Mouse (Mus musculus) cerebellum, adult 2 months (tissue): ENCODE results near the gene Ovol3. TPM values are rescaled to one million over a fixed set of nuclear protein-coding genes. Genes with fewer than 3 reads are reported as not detected.

Experiments used
- DNase-seq, 2 experiments: peaks; one replicate each; pipeline ENCODE4 v3.0.0; 2021
- H3K27ac ChIP-seq: fragments of 200-500 bp; 2 replicates; pipeline ENCODE4 v1.5.1; 2012; ENCODE audit warnings: low read length, control low read depth, inconsistent platforms; ENCODE audit not compliant: insufficient read depth
- H3K27me3 ChIP-seq: fragments of 200-500 bp; 2 replicates; pipeline ENCODE4 v1.6.1; 2012; ENCODE audit warnings: inconsistent platforms, mild to moderate bottlenecking, low read length, moderate library complexity; ENCODE audit not compliant: control insufficient read depth, insufficient read depth
- H3K4me1 ChIP-seq: fragments of 200-500 bp; 2 replicates; pipeline ENCODE4 v1.6.1; 2011; ENCODE audit warnings: low read length; ENCODE audit not compliant: control insufficient read depth, insufficient read depth
- H3K4me3 ChIP-seq: fragments of 200-500 bp; replicated peaks from 2 replicates; pipeline ENCODE3; 2011; ENCODE audit warnings: mild to moderate bottlenecking, low read depth, low read length, control low read depth; ENCODE audit not compliant: insufficient read depth
- CTCF ChIP-seq: fragments of 200-500 bp; IDR thresholded peaks from 2 replicates; pipeline ENCODE4 v1.5.1; 2011; ENCODE audit warnings: low read depth, mild to moderate bottlenecking, control low read depth, low read length, moderate library complexity, borderline replicate concordance; ENCODE audit not compliant: insufficient read depth
- POLR2A ChIP-seq: fragments of 200-500 bp; IDR thresholded peaks from 2 replicates; pipeline ENCODE4 v1.6.1; 2011; ENCODE audit warnings: low read length, control low read depth, borderline replicate concordance; ENCODE audit not compliant: insufficient read depth
- WGBS: fragments of 180-500 bp; shearing (Covaris S2); methylation state at CpG from one replicate; pipeline ENCODE4 v1.1.7; 2018; 5-methylcytosine and 5-hydroxymethylcytosine counted together
- polyA plus RNA-seq: library from polyadenylated mRNA; depleted of rRNA; stranded (reverse); fragments of >200 nt; gene quantifications from 2 replicates; pipeline ENCODE4 v1.2.3, GENCODE M21; 2012; rRNA removed

Ovol3 gene
- polyA plus RNA-seq, 1 experiment, result not detected

DNA sequence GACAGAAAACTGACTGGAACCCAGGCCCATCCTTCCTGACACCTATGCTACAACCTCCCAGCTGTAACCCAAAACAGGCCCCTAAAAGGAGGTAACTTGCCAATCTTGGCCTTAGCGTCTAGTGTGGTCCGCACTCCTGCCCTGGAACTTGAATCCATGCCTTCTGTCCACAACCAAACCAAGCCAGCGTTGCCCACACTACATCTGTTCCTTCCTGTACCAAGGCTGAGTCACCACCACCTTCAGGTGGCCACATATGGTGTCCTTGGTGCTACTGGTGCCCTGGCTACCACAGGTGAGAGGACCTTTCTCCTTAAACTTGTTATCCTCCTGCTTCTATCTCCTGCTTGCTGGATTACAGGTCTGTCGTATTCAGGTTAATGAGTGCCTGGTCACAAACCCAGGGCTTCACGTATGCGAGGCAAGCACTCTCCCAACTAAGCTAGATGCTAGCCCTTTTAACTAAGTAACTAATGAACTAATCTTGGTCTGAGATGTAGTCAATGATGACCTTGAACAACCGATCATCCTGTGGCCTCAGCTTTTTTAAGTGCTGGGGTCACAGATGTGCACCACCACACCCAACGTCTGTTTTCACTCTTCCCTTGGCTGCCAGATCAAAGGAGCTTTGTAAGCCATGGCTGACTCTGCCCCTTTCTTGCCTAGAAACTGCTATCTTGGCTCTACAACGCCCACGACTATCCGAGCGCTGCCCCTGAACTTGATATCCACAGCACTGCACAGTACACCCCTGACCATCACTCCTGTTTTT, 47.0 kb downstream of the Ovol3 start:
- peak in 1 of 2 experiments; percentile 74 for DNase-seq
- no peak for TF ChIP-seq POLR2A
- no peak for TF ChIP-seq CTCF
- 59% methylated on average over 12 of the region's 12 CpGs for WGBS
- no peak overlapping the region for H3K4me3 ChIP-seq
- peak overlapping the region; percentile 42 for H3K27ac ChIP-seq
- H3K4me1 ChIP-seq, result peaks cover 31% of the 10 kb centered on the region
- no peaks in the 10 kb centered on the region for H3K27me3 ChIP-seq

GRCm38 (mm10) chr7:30184641-30185348, 50.7 kb downstream of the Ovol3 start:
- Histone ChIP-seq H3K4me1 (peaks cover 30% of the 10 kb centered on the region), H3K27ac (peak overlapping the region; percentile 24; the same call in 1 of the 2 replicates), H3K27me3 (no peaks in the 10 kb centered on the region), H3K4me3 (no peak overlapping the region)
- no peak for DNase-seq
- 72% methylated on average over 13 of the region's 13 CpGs for WGBS
- TF ChIP-seq POLR2A, result no peak
- no peak for TF ChIP-seq CTCF

- 8% methylated on average over 11 of the region's 11 CpGs for WGBS
- peak; percentile 68 to 78 for DNase-seq
- Histone ChIP-seq H3K27me3 (no peaks in the 10 kb centered on the region), H3K27ac (peak within 1 kb of the TSS; percentile 24; the same call in 1 of the 2 replicates), H3K4me3 (peak within 1 kb of the TSS; percentile 5), H3K4me1 (peaks cover 28% of the 10 kb centered on the region)
- TF ChIP-seq CTCF (no peak), POLR2A (no peak)
These were observed 51.6 kb downstream of the Ovol3 start, which contains the start of gene Cox7a1 for GRCm38 (mm10) chr7:30183879-30184289. Gene Cox7a1, plus strand, starts transcription at chr7:30184144.

Other genes starting within 250 kb of the Ovol3 start
- gene Zfp14, start 184.3 kb downstream of the Ovol3 start, polyA plus RNA-seq, result 14.8 and 18.3 TPM in 2 replicates
- gene Zfp82, start 162.8 kb downstream of the Ovol3 start, polyA plus RNA-seq, result 2.7 and 2.9 TPM in 2 replicates
- gene Gm26920, start 145.3 kb downstream of the Ovol3 start, polyA plus RNA-seq, result 0.27 and 0.65 TPM in 2 replicates
- 5.5 and 6.1 TPM in 2 replicates for gene Zfp566, start 145.2 kb downstream of the Ovol3 start, polyA plus RNA-seq
- 46.3 and 46.6 TPM in 2 replicates for gene Zfp260, start 140.9 kb downstream of the Ovol3 start, polyA plus RNA-seq
- gene Zfp382, start 113.8 kb downstream of the Ovol3 start, polyA plus RNA-seq, result 7.1 and 8.3 TPM in 2 replicates
- 37.6 and 38.0 TPM in 2 replicates for gene Zfp146, start 66.0 kb downstream of the Ovol3 start, polyA plus RNA-seq
- gene Cox7a1, start 51.6 kb downstream of the Ovol3 start, polyA plus RNA-seq, result 24.7 and 32.0 TPM in 2 replicates
- 463 and 475 TPM in 2 replicates for gene Capns1, start 36.9 kb downstream of the Ovol3 start, polyA plus RNA-seq
- gene Polr2i, start 3.8 kb downstream of the Ovol3 start, polyA plus RNA-seq, result 167 and 182 TPM in 2 replicates
- gene Tbcb, start 3.5 kb downstream of the Ovol3 start, polyA plus RNA-seq, result 134 and 147 TPM in 2 replicates
- 0.16 TPM in 1 of 2 replicates, not detected in the other for gene Thap8, start 44.4 kb upstream of the Ovol3 start, polyA plus RNA-seq
- gene Wdr62, start 44.7 kb upstream of the Ovol3 start, polyA plus RNA-seq, result 3.8 and 4.6 TPM in 2 replicates
- 726 and 810 TPM in 2 replicates for gene Clip3, start 56.0 kb upstream of the Ovol3 start, polyA plus RNA-seq
- 197 and 214 TPM in 2 replicates for gene Alkbh6, start 73.0 kb upstream of the Ovol3 start, polyA plus RNA-seq
- 63.4 and 63.8 TPM in 2 replicates for gene Syne4, start 79.1 kb upstream of the Ovol3 start, polyA plus RNA-seq
- 0.57 and 0.73 TPM in 2 replicates for gene E130208F15Rik, start 86.0 kb upstream of the Ovol3 start, polyA plus RNA-seq
- gene Sdhaf1, start 88.2 kb upstream of the Ovol3 start, polyA plus RNA-seq, result 21.9 and 23.8 TPM in 2 replicates
- gene Lrfn3, start 127.0 kb upstream of the Ovol3 start, polyA plus RNA-seq, result 20.4 and 22.1 TPM in 2 replicates
- 23.5 and 32.5 TPM in 2 replicates for gene Tyrobp, start 178.0 kb upstream of the Ovol3 start, polyA plus RNA-seq
- 0.34 and 0.84 TPM in 2 replicates for gene Hcst, start 184.1 kb upstream of the Ovol3 start, polyA plus RNA-seq
- 5.1 and 5.4 TPM in 2 replicates for gene Nfkbid, start 186.0 kb upstream of the Ovol3 start, polyA plus RNA-seq
- gene Aplp1, start 209.8 kb upstream of the Ovol3 start, polyA plus RNA-seq, result 782 and 892 TPM in 2 replicates
- 2.7 TPM in 2 replicates for gene Kirrel2, start 222.0 kb upstream of the Ovol3 start, polyA plus RNA-seq
- 0.43 and 0.56 TPM in 2 replicates for gene Nphs1, start 222.6 kb upstream of the Ovol3 start, polyA plus RNA-seq